Mouse (Mus musculus): ENCODE results near the gene Sem1.

DNA sequence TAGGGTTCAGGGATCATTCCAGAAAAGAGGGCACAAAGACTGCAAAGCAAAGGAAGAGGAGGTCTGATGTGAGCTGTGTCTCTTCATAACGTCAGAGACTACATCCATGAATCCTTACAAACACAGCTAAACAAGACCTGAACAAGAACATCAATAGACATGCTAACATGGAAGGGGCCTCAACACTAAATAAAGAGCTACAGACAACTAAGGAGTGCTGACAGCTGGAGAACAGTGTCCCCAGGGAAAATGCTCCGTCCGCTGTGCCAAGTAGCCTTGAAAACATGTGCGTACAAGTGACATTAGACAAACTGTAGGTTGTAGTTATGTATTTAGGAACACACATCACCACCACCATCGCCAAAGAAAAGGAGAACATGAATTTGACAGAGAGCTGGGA is 15.7 kb downstream of the Sem1 start:
- TF ChIP-seq TAL1 (IDR thresholded peaks at IDR 0.05; ENCODE audit: low read length) (no peak), GATA1 (IDR thresholded peaks at IDR 0.05; ENCODE audit: low read length) (no peak)

All from erythroblast, embryonic 14.5 days (primary cell).